Mouse (Mus musculus): Measurements from ENCODE around the gene Brk1.
A peak's percentile ranks its signal among the peaks of the same experiment; 100 is the strongest.

Gene Brk1

GRCm38 (mm10) chr6:113623941-113624751 lies 19.6 kb downstream of the Brk1 start, which contains the start of gene Vhl:
Gene Vhl (plus strand): TSS chr6:113623959.
- peak; percentile 89 for DNase-seq (ENCODE audit: low read depth, low spot score)

GRCm38 (mm10) chr6:113624989-113625770 lies 20.6 kb downstream of the Brk1 start:
- DNase-seq (ENCODE audit: low read depth, low spot score): peak; percentile 31

- DNase-seq (ENCODE audit: low read depth, low spot score): no peak
Measured at GRCm38 (mm10) chr6:113630322-113630721, 25.8 kb downstream of the Brk1 start.

- no peak for DNase-seq (ENCODE audit: low read depth, low spot score)
Measured at GRCm38 (mm10) chr6:113632863-113633262, 28.3 kb downstream of the Brk1 start.

- DNase-seq (ENCODE audit: low read depth, low spot score): peak; percentile 93
Measured at GRCm38 (mm10) chr6:113638302-113639040, 33.9 kb downstream of the Brk1 start, which contains the start of gene Irak2. Gene Irak2 (plus strand): TSS chr6:113638467.

- DNase-seq (ENCODE audit: low read depth, low spot score): no peak
Measured at GRCm38 (mm10) chr6:113639201-113639600, 34.6 kb downstream of the Brk1 start.

GRCm38 (mm10) chr6:113642605-113643004 lies 38.0 kb downstream of the Brk1 start:
- DNase-seq (ENCODE audit: low read depth, low spot score): no peak

- DNase-seq (ENCODE audit: low read depth, low spot score): no peak
Measured at GRCm38 (mm10) chr6:113643021-113643420, 38.4 kb downstream of the Brk1 start.

- no peak for DNase-seq (ENCODE audit: low read depth, low spot score)
Measured at GRCm38 (mm10) chr6:113643967-113644366, 39.4 kb downstream of the Brk1 start.

GRCm38 (mm10) chr6:113644808-113645207 lies 40.2 kb downstream of the Brk1 start:
- no peak for DNase-seq (ENCODE audit: low read depth, low spot score)

GRCm38 (mm10) chr6:113649346-113650196 lies 45.0 kb downstream of the Brk1 start:
- DNase-seq (ENCODE audit: low read depth, low spot score): no peak

GRCm38 (mm10) chr6:113650197-113650640 lies 45.6 kb downstream of the Brk1 start:
- peak; percentile 85 for DNase-seq (ENCODE audit: low read depth, low spot score)

GRCm38 (mm10) chr6:113651626-113652025 lies 47.1 kb downstream of the Brk1 start:
- DNase-seq (ENCODE audit: low read depth, low spot score): no peak

GRCm38 (mm10) chr6:113653551-113653950 lies 49.0 kb downstream of the Brk1 start:
- DNase-seq (ENCODE audit: low read depth, low spot score): no peak

- no peak for DNase-seq (ENCODE audit: low read depth, low spot score)
Measured at GRCm38 (mm10) chr6:113654102-113654501, 49.5 kb downstream of the Brk1 start.

- DNase-seq (ENCODE audit: low read depth, low spot score): no peak
Measured at GRCm38 (mm10) chr6:113654753-113655397, 50.3 kb downstream of the Brk1 start.

- DNase-seq (ENCODE audit: low read depth, low spot score): no peak
Measured at GRCm38 (mm10) chr6:113655475-113655874, 50.9 kb downstream of the Brk1 start.

- DNase-seq (ENCODE audit: low read depth, low spot score): no peak
Measured at GRCm38 (mm10) chr6:113656847-113657246, 52.3 kb downstream of the Brk1 start.

GRCm38 (mm10) chr6:113658226-113658625 lies 53.7 kb downstream of the Brk1 start:
- no peak for DNase-seq (ENCODE audit: low read depth, low spot score)

Measured in A20 (cell line).